Mouse (Mus musculus) limb, embryonic 13.5 days (tissue): ENCODE data around the gene Sergef. TPM values are rescaled to one million over a fixed set of nuclear protein-coding genes. Genes with fewer than 3 reads are reported as not detected.
"Not testable (repeated sequence)": the region's sequence is repeated elsewhere in the genome, so short reads cannot be mapped to it uniquely, and the experiment has no call there.

Source experiments
- ATAC-seq: fragments of 200-750 bp; cut with Nextera tagmentation; 2 replicates; pipeline ENCODE4 v1.8.0; 2017; ENCODE audit warnings: low read depth, moderate number of reproducible peaks, moderate TSS enrichment; ENCODE audit not compliant: low FRiP score
- H3K27ac ChIP-seq: fragments of 300-500 bp; sonication (generic); 2 replicates; pipeline ENCODE4 v1.5.1; 2015; ENCODE audit warnings: inconsistent platforms, mild to moderate bottlenecking, moderate library complexity
- H3K27me3 ChIP-seq: fragments of 300-500 bp; sonication (generic); 2 replicates; pipeline ENCODE4 v1.6.1; 2015; ENCODE audit warnings: mild to moderate bottlenecking, inconsistent platforms
- H3K36me3 ChIP-seq: fragments of 300-500 bp; sonication (generic); 2 replicates; pipeline ENCODE4 v1.6.1; 2015; ENCODE audit warnings: inconsistent platforms, mild to moderate bottlenecking, moderate library complexity
- H3K4me1 ChIP-seq: fragments of 300-500 bp; sonication (generic); 2 replicates; pipeline ENCODE4 v1.6.1; 2015; ENCODE audit warnings: inconsistent platforms
- H3K4me2 ChIP-seq: fragments of 300-500 bp; sonication (generic); replicated peaks from 2 replicates; pipeline ENCODE4 v1.6.1; 2015; ENCODE audit warnings: inconsistent platforms, mild to moderate bottlenecking, moderate library complexity
- H3K4me3 ChIP-seq: fragments of 300-500 bp; sonication (generic); 2 replicates; pipeline ENCODE4 v1.5.1; 2015; ENCODE audit warnings: moderate library complexity, mild to moderate bottlenecking, inconsistent platforms
- H3K9ac ChIP-seq: fragments of 300-500 bp; sonication (generic); 2 replicates; pipeline ENCODE4 v1.6.1; 2015; ENCODE audit warnings: mild to moderate bottlenecking, inconsistent platforms
- H3K9me3 ChIP-seq: fragments of 300-500 bp; sonication (generic); 2 replicates; pipeline ENCODE4 v1.6.1; 2016; ENCODE audit warnings: inconsistent platforms
- WGBS: fragments of 180-500 bp; shearing (Covaris S2); methylation state at CpG from one replicate; pipeline ENCODE4 v1.1.7; 2015; 5-methylcytosine and 5-hydroxymethylcytosine counted together
- polyA plus RNA-seq: library from polyadenylated mRNA; unstranded; fragments of >200 nt; fragmentation: Nextera tagmentation; extraction: Ambion mirVana; gene quantifications from 2 replicates; pipeline ENCODE4 v1.2.1, GENCODE M21; 2015

Gene Sergef
- polyA plus RNA-seq, 1 experiment from 2014 or later, result 13.2 TPM

DNA sequence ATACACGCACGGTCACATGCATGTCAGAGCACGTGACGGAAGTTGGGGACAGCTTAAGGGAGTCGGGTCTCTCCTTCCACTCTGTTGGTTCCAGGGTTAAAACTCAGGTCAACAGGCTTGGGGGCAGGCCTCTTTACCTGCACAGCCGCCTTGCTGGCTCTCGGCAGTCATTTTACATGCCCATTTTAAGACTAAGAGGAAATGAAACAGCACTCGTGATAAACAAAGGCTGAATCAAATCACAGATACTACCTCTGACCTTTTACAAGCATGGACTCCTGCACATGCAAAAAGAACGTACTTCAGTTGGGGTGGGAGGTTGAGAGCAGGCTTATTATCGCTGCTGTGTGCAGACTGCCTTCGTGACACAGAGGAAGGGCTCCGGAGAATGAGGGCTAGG is 50.4 kb downstream of the Sergef start:
- ATAC-seq, result no peak
- 73% methylated on average over 12 of the region's 12 CpGs for WGBS

DNA sequence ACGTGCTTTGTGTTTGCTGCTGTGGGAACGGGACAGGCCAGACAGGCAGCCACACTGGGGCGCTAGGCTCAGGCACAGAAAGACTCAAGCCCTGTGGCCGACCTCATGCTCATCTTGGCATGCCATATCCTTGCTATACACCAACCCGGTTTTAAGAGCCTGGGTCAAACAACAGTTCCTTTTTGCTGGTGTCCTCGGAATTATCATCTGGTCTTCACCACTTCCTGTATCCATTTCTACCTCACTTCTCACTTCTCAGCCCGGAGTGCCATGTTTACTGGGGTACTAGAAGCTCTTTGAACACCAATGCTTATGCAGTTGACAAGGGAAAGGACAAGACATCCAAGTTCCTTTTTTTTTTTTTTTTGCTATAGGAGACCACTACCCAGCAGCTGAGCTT is 51.6 kb downstream of the Sergef start:
- H3K36me3 ChIP-seq, result no peaks in the 10 kb centered on the region
- no peak overlapping the region for H3K27ac ChIP-seq
- no peak overlapping the region for H3K4me2 ChIP-seq
- no peak overlapping the region for H3K9ac ChIP-seq
- H3K4me1 ChIP-seq, result 0 out of 2 replicates have a peak, but pooled peaks cover 8% of the 10 kb centered on the region
- H3K4me3 ChIP-seq, result no peak overlapping the region
- no peak for ATAC-seq
- 65% methylated on average over 7 of the region's 7 CpGs for WGBS
- H3K27me3 ChIP-seq, result no peaks in the 10 kb centered on the region
- no peaks in the 10 kb centered on the region for H3K9me3 ChIP-seq

More for the DNA sequence above, 50.4 kb downstream of the Sergef start:
- H3K9ac ChIP-seq, result no peak overlapping the region
- H3K27ac ChIP-seq, result no peak overlapping the region
- no peak overlapping the region for H3K4me3 ChIP-seq
- no peaks in the 10 kb centered on the region for H3K9me3 ChIP-seq
- no peak overlapping the region for H3K4me2 ChIP-seq
- H3K36me3 ChIP-seq, result no peaks in the 10 kb centered on the region
- H3K4me1 ChIP-seq, result 0 out of 2 replicates have a peak, but pooled peaks cover 8% of the 10 kb centered on the region
- H3K27me3 ChIP-seq, result no peaks in the 10 kb centered on the region

DNA sequence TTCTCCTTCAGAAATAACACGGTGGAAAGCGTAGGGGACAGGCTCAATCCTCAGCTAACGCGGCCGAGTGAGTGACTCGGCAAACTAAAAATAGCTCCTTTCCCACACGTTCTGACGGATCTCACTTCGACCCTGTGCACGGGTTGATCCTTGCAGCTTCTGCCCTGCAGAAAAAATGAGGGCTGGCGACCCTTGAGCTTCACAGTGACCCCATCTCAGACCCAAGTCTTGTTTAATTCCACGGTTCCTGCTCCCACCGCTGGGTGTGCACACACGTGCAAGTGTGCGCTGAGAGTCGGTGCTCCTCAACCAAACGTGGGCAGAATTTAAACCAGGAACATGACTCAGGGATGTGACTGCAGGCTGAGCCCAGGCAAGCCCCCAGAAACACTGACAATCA is 52.1 kb downstream of the Sergef start:
- no peaks in the 10 kb centered on the region for H3K27me3 ChIP-seq
- 62% methylated on average over 17 of the region's 17 CpGs for WGBS

DNA sequence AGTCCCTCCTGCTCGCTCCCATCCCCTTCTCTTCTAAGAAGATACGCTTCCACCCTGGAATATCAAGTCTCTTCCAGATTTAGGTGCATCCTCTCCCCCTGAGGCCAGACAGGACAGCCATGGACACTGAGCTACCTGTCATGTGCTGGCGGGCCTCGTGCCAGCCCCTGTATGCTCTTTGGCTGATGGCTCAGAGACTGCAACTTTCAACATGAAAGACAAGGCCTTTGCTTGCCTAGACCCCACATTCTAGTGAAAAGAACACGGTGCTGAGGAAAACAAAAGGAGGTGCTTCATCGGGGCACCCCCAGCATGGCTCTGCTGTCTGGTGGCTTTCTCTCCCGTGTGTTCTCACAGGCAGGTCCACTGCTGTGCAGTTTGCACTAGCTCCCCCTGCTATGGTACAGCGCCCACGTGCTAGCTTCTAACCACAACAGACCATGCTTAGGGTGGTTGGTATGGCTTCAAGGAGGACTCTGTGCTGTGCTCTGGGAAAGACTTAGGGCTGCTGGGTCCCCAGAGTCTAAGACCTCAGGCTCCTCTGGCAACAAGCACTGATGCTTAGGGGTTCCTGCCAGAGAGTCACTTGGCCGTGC is 52.9 kb downstream of the Sergef start:
- no peak overlapping the region for H3K27ac ChIP-seq
- no peak overlapping the region for H3K4me3 ChIP-seq
- H3K36me3 ChIP-seq, result no peaks in the 10 kb centered on the region
- H3K9me3 ChIP-seq, result no peaks in the 10 kb centered on the region
- H3K4me2 ChIP-seq, result no peak overlapping the region
- no peaks in the 10 kb centered on the region for H3K27me3 ChIP-seq
- H3K4me1 ChIP-seq, result 0 out of 2 replicates have a peak, but pooled peaks cover 8% of the 10 kb centered on the region
- WGBS, result 88% methylated on average over 10 of the region's 10 CpGs
- ATAC-seq, result no peak
- H3K9ac ChIP-seq, result no peak overlapping the region

More for the DNA sequence above, 52.1 kb downstream of the Sergef start:
- no peak overlapping the region for H3K27ac ChIP-seq
- no peak overlapping the region for H3K4me3 ChIP-seq
- ATAC-seq, result no peak
- H3K9ac ChIP-seq, result no peak overlapping the region
- H3K9me3 ChIP-seq, result no peaks in the 10 kb centered on the region
- H3K36me3 ChIP-seq, result no peaks in the 10 kb centered on the region
- no peak overlapping the region for H3K4me2 ChIP-seq
- 0 out of 2 replicates have a peak, but pooled peaks cover 8% of the 10 kb centered on the region for H3K4me1 ChIP-seq

DNA sequence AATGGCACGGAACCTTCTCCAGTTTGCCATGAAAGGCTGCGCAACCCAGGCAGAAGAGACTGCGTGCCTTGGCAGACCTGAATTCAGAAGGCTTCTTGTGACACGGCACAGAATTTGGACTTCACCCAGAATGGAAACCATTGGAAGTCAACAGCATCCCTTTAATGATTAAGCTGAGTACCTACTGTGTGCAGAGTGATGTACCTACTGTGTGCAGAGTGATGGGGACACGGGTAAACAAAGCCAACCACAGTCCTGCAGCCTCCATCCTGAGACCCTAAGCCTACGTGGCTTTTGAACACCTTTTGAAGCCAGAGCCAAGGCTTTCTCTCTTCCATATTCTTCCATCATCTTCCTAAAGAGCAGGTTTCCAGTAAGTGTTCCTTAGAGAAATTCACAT is 56.9 kb downstream of the Sergef start:
- 94% methylated on average over 6 of the region's 6 CpGs for WGBS
- Histone ChIP-seq H3K36me3 (no peaks in the 10 kb centered on the region), H3K4me2 (no peak overlapping the region), H3K27me3 (no peaks in the 10 kb centered on the region), H3K4me3 (no peak overlapping the region), H3K9me3 (no peaks in the 10 kb centered on the region), H3K27ac (no peak overlapping the region), H3K4me1 (no peaks in the 10 kb centered on the region), H3K9ac (no peak overlapping the region)
- ATAC-seq, result no peak

DNA sequence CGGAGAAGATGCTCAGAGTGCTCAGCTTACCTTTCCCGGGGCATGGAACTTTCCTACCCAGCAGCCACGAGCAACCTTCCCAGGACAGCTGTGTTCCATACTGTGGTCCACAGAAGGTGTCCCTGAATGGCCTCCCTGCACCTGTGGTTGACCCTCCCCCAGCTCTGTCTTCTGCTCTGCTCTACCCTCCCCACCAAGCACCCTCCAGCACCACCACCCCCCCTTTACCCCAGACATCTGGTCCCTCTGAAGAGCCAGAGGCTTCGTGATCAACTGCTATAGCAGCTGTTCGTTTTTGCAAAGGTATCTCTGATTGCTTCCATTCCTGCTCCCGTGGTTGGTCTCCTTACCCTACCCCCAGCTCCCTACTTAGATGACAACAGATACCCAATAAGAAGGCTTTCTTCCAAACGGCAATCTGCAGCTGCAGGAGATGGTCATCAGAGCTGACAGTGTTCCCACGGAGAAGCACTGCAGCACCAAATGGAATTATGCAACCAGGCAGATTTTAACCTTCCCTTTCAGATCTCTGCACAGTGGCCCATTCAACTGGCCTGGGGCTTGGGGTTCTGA is 58.2 kb downstream of the Sergef start:
- no peaks in the 10 kb centered on the region for H3K36me3 ChIP-seq
- H3K4me3 ChIP-seq, result no peak overlapping the region
- H3K9ac ChIP-seq, result no peak overlapping the region
- H3K9me3 ChIP-seq, result no peaks in the 10 kb centered on the region
- H3K4me2 ChIP-seq, result no peak overlapping the region
- H3K27ac ChIP-seq, result no peak overlapping the region
- no peaks in the 10 kb centered on the region for H3K4me1 ChIP-seq
- no peak for ATAC-seq
- 55% methylated on average over 8 of the region's 8 CpGs for WGBS
- no peaks in the 10 kb centered on the region for H3K27me3 ChIP-seq

DNA sequence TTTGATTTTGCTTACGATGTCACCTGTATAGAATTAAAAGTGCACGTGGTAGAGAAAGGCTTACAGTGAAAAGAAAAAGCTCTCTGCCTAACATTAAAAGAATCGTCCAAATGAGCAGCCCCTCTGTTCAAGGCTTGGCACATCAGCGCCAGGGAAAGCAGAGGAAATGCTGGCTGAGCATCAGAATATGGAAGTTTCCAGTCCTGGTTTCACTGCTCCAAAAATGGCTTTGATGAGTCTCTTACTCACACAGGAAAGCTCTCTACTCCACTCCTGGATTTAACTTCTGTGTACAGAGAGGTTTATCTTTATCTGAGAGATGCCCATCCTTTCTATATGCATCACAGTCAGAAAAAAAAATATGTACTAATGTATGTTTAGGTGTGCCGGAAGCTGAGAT is 61.5 kb downstream of the Sergef start:
- no peaks in the 10 kb centered on the region for H3K9me3 ChIP-seq
- H3K9ac ChIP-seq, result no peak overlapping the region
- 76% methylated on average over 5 of the region's 5 CpGs for WGBS
- no peak overlapping the region for H3K27ac ChIP-seq
- H3K27me3 ChIP-seq, result no peaks in the 10 kb centered on the region
- H3K4me2 ChIP-seq, result no peak overlapping the region
- ATAC-seq, result no peak
- H3K4me1 ChIP-seq, result no peaks in the 10 kb centered on the region
- H3K36me3 ChIP-seq, result no peaks in the 10 kb centered on the region
- no peak overlapping the region for H3K4me3 ChIP-seq

DNA sequence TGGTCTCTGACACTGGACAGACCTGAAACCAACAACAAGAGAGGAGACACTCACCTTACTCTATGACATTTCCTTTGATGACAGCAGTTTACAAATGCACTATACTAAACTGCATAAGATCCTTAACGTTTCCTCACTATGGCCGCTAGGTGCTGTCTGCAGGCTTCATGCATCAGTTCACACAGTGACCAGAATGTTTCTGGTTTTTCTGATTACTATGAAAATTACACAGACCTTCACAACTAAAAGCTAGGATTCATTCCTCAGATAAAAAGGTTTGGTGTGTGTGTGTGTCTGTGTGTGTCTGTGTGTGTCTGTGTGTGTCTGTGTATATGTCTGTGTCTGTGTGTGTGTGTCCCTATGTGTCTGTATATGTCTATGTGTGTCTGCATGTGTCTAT is 63.7 kb downstream of the Sergef start:
- H3K9ac ChIP-seq, result no peak overlapping the region
- no peak overlapping the region for H3K4me2 ChIP-seq
- ATAC-seq, result no peak
- H3K27me3 ChIP-seq, result no peaks in the 10 kb centered on the region
- no peaks in the 10 kb centered on the region for H3K9me3 ChIP-seq
- no peak overlapping the region for H3K27ac ChIP-seq
- no peak overlapping the region for H3K4me3 ChIP-seq
- no peaks in the 10 kb centered on the region for H3K4me1 ChIP-seq
- 86% methylated on average over 2 of the region's 2 CpGs for WGBS
- H3K36me3 ChIP-seq, result no peaks in the 10 kb centered on the region

DNA sequence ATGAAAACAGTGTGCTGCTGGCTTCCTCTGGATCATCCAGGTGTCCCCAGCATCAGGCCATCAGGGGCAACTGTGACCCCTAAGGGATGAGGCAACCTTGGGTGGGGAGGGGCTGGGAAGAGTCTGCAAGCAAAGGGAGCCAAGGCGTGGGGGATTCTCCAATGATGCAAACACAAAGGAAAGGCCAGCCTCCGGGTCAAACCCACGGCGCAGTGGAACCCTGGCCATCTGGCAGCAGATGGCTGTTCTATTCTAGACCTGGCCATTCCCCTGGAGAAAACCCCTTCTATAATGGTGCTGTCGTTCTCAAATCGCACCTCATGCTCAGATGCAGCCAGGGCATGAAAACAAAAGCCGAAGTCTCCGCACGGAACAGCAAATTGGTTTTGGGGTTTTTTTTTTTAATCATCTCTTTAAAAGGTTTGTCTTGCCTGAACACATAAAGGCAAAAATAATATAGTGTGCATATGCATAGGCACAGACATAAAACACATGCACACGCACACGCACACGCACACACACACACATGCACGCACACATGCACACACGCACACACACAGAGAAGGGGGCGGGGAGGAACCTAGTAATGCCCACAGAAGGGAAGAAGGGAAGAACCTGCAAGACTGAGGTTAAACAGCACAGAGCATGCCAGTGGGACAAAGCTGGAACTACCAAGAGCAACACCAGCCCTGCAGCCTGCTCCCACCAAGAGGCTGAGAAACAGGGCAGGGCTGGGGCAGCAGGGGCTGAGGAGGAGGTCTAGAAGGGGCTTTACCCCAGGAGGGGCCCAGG is 66.6 kb downstream of the Sergef start:
- Histone ChIP-seq H3K9me3 (no peaks in the 10 kb centered on the region), H3K27me3 (no peaks in the 10 kb centered on the region), H3K4me3 (no peak overlapping the region), H3K4me1 (no peaks in the 10 kb centered on the region), H3K36me3 (no peaks in the 10 kb centered on the region), H3K4me2 (no peak overlapping the region), H3K27ac (no peak overlapping the region), H3K9ac (no peak overlapping the region)
- no peak for ATAC-seq
- WGBS, result 85% methylated on average over 15 of the region's 15 CpGs

DNA sequence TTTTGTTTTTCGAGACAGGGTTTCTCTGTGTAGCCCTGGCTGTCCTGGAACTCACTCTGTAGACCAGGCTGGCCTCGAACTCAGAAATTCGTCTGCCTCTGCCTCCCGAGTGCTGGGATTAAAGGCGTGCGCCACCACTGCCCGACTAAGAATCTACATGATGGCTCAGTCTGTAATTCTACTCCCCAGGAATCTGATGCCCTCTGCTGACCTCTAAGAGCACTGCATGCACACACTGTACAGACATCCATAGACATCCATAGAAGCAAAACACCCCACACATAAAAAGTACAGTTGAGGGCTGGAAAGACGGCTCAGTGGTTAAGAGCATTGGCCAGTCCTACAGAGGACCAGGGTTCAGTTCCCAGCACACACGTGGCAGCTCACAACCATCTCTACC is 70.1 kb downstream of the Sergef start:
- WGBS, result 70% methylated on average over 9 of the region's 9 CpGs
- H3K9me3 ChIP-seq, H3K4me2 ChIP-seq, ATAC-seq, H3K27ac ChIP-seq, H3K4me1 ChIP-seq, H3K4me3 ChIP-seq, H3K9ac ChIP-seq, H3K27me3 ChIP-seq: not testable (repeated sequence)
- peaks cover 12% of the 10 kb centered on the region; the same call in 1 of the 2 replicates for H3K36me3 ChIP-seq

DNA sequence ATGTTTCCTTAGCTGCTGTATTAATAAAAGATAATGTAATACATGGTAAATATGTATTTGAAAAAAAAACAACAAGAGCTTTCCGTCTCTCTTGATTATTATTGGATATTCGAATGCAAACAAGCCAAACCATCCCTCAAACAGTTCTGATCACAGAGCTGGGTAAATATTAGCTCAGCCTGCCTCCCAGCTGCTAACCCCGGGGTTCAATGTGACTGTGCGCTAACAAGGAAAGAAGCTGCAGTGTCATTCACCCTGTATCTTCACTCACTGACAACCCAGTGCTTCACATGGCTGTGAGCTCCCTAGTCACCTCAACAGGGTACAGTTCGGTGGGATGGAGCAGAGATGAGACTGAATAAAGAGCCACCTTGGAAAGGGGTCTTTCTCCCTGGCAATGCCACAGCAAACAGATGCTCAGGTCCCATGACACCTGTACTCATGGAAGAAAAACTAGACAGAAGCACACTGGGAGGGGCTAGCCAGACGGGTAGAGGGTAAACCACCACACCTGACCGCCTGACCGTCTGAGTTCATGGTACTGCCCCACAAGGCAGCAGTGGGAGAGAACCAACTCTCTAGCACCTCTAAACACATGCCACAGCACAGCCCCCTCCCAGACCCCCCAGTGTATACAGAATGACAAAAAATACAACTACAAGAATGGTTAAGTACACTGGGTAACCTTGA is 73.1 kb downstream of the Sergef start:
- Histone ChIP-seq H3K4me3 (no peak overlapping the region), H3K9me3 (peaks cover 5% of the 10 kb centered on the region; the same call in 1 of the 2 replicates), H3K4me1 (no peaks in the 10 kb centered on the region), H3K9ac (no peak overlapping the region), H3K27me3 (no peaks in the 10 kb centered on the region), H3K4me2 (no peak overlapping the region), H3K27ac (no peak overlapping the region), H3K36me3 (peaks cover 12% of the 10 kb centered on the region; the same call in 1 of the 2 replicates)
- WGBS, result 90% methylated on average over 8 of the region's 8 CpGs
- ATAC-seq, result no peak

DNA sequence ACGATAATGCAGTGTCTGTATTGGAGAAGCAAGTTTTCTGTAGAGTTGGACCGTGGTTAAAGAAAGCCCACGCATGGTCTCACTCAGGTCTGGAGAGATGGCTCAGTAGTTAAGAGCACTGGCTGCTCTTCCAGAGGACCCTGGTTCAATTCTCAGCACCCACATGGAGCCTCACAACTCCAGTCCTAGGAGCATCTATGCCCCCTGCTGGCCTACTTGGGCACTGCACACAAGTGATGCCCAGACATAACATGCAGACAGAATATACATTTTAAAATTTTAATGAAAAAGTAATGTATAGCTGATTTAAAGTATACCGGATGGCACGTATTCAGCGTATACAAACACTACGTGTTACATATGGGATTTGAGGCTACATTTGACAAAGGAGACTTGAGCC is 74.2 kb downstream of the Sergef start:
- 99% methylated on average over 7 of the region's 7 CpGs for WGBS
- Histone ChIP-seq H3K4me3 (no peak overlapping the region), H3K4me1 (no peaks in the 10 kb centered on the region), H3K9me3 (peaks cover 5% of the 10 kb centered on the region; the same call in 1 of the 2 replicates), H3K4me2 (no peak overlapping the region), H3K27me3 (no peaks in the 10 kb centered on the region), H3K36me3 (peaks cover 12% of the 10 kb centered on the region; the same call in 1 of the 2 replicates), H3K27ac (no peak overlapping the region), H3K9ac (no peak overlapping the region)
- ATAC-seq, result no peak
